Comparison of ENCODE assay signal across 17 mouse cellular contexts in genomic region chr10:128309654-128310053, GRCm38 (mm10). TPM values are rescaled to one million over a fixed set of nuclear protein-coding genes. Genes with fewer than 3 reads are reported as not detected.
DNase-seq lines count a peak whose midpoint lies in the region; ATAC-seq and TF ChIP-seq lines count a peak whose summit lies in the region.
"Had no signal": no experiment of that assay in that cellular context is flagged by ENCODE, and none has a peak within 500 bp of the region (broad histone marks: within the 10 kb centered on the region; RNA-seq: fewer than 3 reads in every experiment).

No protein-coding gene starts in this region.

- H3K4me1 ChIP-seq in heart, embryonic 16.5 days (ENCODE audit: control insufficient read depth, insufficient read depth, low read length), result peaks cover 17% of the 10 kb centered on the region
- H3K4me1 ChIP-seq in midbrain, embryonic 16.5 days (ENCODE audit: control insufficient read depth, insufficient read depth, low read length), result no peaks in the 10 kb centered on the region; the same call in 1 of the 2 replicates
- peaks cover 1% of the 10 kb centered on the region; the same call in 1 of the 2 replicates for H3K4me1 ChIP-seq in midbrain, postnatal 0 days (ENCODE audit: insufficient read depth, low read length)

- H3K9me3 ChIP-seq in heart, embryonic 16.5 days (replicated peaks; ENCODE audit: control insufficient read depth, low read length), result no peaks in the 10 kb centered on the region
- H3K9me3 ChIP-seq in midbrain, embryonic 16.5 days (replicated peaks; ENCODE audit: control insufficient read depth, low read length, poor library complexity, severe bottlenecking), result no peaks in the 10 kb centered on the region
- H3K9me3 ChIP-seq in midbrain, postnatal 0 days (ENCODE audit: low read length), result no peaks in the 10 kb centered on the region
- H3K9me3 ChIP-seq: midbrain, embryonic 15.5 days had no signal

- intact Hi-C loops in heart, postnatal 36 days (cut with DNase I), result no loop called here

- TF ChIP-seq CTCF in midbrain, postnatal 0 days (IDR thresholded peaks at IDR 0.05), result no peak

- H3K36me3 ChIP-seq in heart, embryonic 16.5 days (ENCODE audit: control insufficient read depth, insufficient read depth), result peaks cover 33% of the 10 kb centered on the region
- peaks cover 18% of the 10 kb centered on the region for H3K36me3 ChIP-seq in midbrain, embryonic 16.5 days (ENCODE audit: control insufficient read depth, insufficient read depth, low read length)
- H3K36me3 ChIP-seq in midbrain, postnatal 0 days (ENCODE audit: insufficient read depth, low read length), result peaks cover 27% of the 10 kb centered on the region

- ATAC-seq in heart, embryonic 16.5 days (replicated peaks; ENCODE audit: extremely low read depth, insufficient read depth, low FRiP score), result no peak
- ATAC-seq in midbrain, embryonic 16.5 days, result no peak
- ATAC-seq in midbrain, postnatal 0 days (ENCODE audit: low FRiP score), result no peak
- ATAC-seq in monocyte, adult 5-6 weeks (replicated peaks; ENCODE audit: insufficient number of reproducible peaks, low FRiP score, low TSS enrichment, poor library complexity, severe bottlenecking), result no peak
- ATAC-seq: forebrain, embryonic 16.5 days; midbrain, embryonic 15.5 days; Patski had no signal

- peak; percentile 38 for DNase-seq in adrenal gland, postnatal 14 days
- no peak for DNase-seq in adrenal gland, adult 8-10 months
- no peak for DNase-seq in heart, postnatal 36 days
- no peak for DNase-seq in midbrain, postnatal 0 days (ENCODE audit: low spot score)
- DNase-seq in gastrocnemius, adult 18-20 months (ENCODE audit: low spot score), result no peak
- DNase-seq: layer of hippocampus, adult 9-11 months; thymus, postnatal 14 days had no signal

- peak overlapping the region; percentile 90 for H3K27ac ChIP-seq in heart, embryonic 16.5 days (ENCODE audit: low read length)
- H3K27ac ChIP-seq in midbrain, embryonic 16.5 days (ENCODE audit: low read length), result 0 out of 2 replicates have a peak overlapping the region, but pooled peaks have one; percentile 10
- H3K27ac ChIP-seq in midbrain, postnatal 0 days (ENCODE audit: low read depth, low read length), result no peak overlapping the region
- H3K27ac ChIP-seq: macrophage; midbrain, embryonic 15.5 days had no signal

- no peak overlapping the region; the same call in 1 of the 2 replicates for H3K4me2 ChIP-seq in heart, embryonic 16.5 days (ENCODE audit: low read depth, low read length)
- H3K4me2 ChIP-seq in midbrain, embryonic 16.5 days (ENCODE audit: low read length), result no peak overlapping the region
- H3K4me2 ChIP-seq in midbrain, postnatal 0 days (ENCODE audit: low read depth, low read length, poor library complexity, severe bottlenecking), result no peak overlapping the region
- H3K4me2 ChIP-seq: midbrain, embryonic 15.5 days had no signal

- peak overlapping the region; percentile 42 for H3K9ac ChIP-seq in heart, embryonic 16.5 days (ENCODE audit: low read length)
- no peak overlapping the region for H3K9ac ChIP-seq in midbrain, embryonic 16.5 days (ENCODE audit: low read depth, low read length)
- H3K9ac ChIP-seq in midbrain, postnatal 0 days (replicated peaks; ENCODE audit: low read length, poor library complexity, severe bottlenecking), result no peak overlapping the region

- WGBS in heart, embryonic 16.5 days, result 90% methylated on average over 7 of the region's 7 CpGs
- WGBS in midbrain, embryonic 16.5 days, result 95% methylated on average over 7 of the region's 7 CpGs
- WGBS in midbrain, postnatal 0 days, result 94% methylated on average over 7 of the region's 7 CpGs

- H3K27me3 ChIP-seq in heart, embryonic 16.5 days (ENCODE audit: control insufficient read depth, insufficient read depth, low read length), result no peaks in the 10 kb centered on the region
- no peaks in the 10 kb centered on the region for H3K27me3 ChIP-seq in midbrain, embryonic 16.5 days (ENCODE audit: control insufficient read depth, insufficient read depth, low read depth, low read length)
- H3K27me3 ChIP-seq in midbrain, postnatal 0 days (ENCODE audit: insufficient read depth, low read length), result no peaks in the 10 kb centered on the region
- H3K27me3 ChIP-seq: midbrain, embryonic 15.5 days; Patski had no signal

- no peak overlapping the region for H3K4me3 ChIP-seq in heart, embryonic 16.5 days (ENCODE audit: low read length)
- no peak overlapping the region for H3K4me3 ChIP-seq in midbrain, embryonic 16.5 days (ENCODE audit: low read depth, low read length)
- no peak overlapping the region for H3K4me3 ChIP-seq in midbrain, postnatal 0 days (ENCODE audit: low read depth, low read length)
- H3K4me3 ChIP-seq: midbrain, embryonic 15.5 days had no signal

RNA-seq across cellular contexts. Expression of gene Pan2, which starts 6.5 kb away (rescaled TPM):
- total RNA-seq in adrenal gland, postnatal 14 days (2021), result 22.2 and 27.0 TPM in 2 replicates
- 10 to 100 TPM; 17.5 to 35.4 (median 24.2) TPM for total RNA-seq in adrenal gland, adult 8-10 months (2022)
- polyA plus RNA-seq in heart, embryonic 16.5 days (2015; fragmentation: Nextera tagmentation; extraction: Ambion mirVana), result 26.1 and 28.1 TPM in 2 replicates
- total RNA-seq in heart, postnatal 36 days (2021), result 1 to 10 TPM; 7.5 to 7.6 TPM
- 20.8 and 22.3 TPM in 2 replicates for polyA plus RNA-seq in midbrain, embryonic 16.5 days (2015; fragmentation: Nextera tagmentation; extraction: Ambion mirVana)
- total RNA-seq in midbrain, postnatal 0 days (2014; rRNA removed), result 18.3 and 19.0 TPM in 2 replicates
- polyA plus RNA-seq in midbrain, postnatal 0 days (2015; fragmentation: Nextera tagmentation; extraction: Ambion mirVana), result 12.5 and 13.4 TPM in 2 replicates
- total RNA-seq in gastrocnemius, adult 18-20 months (2021), result 1 to 10 TPM; 3.3 to 3.7 TPM
- total RNA-seq in monocyte, adult 5-6 weeks (2017), result 12.1 to 21.8 TPM (median 14.6 TPM) in 3 replicates

RNA-seq across cellular contexts. Expression of gene Il23a, which starts 11.1 kb away (rescaled TPM):
- 0.26 TPM in 1 of 2 replicates, not detected in the other for total RNA-seq in adrenal gland, postnatal 14 days (2021)
- under 1 TPM in 2 of 4 experiments, not detected in 2; 0.22 to 0.28 TPM for total RNA-seq in adrenal gland, adult 8-10 months (2022)
- polyA plus RNA-seq in heart, embryonic 16.5 days (2015; fragmentation: Nextera tagmentation; extraction: Ambion mirVana), result 4.3 and 6.0 TPM in 2 replicates
- not detected for total RNA-seq in heart, postnatal 36 days (2021)
- 0.14 and 0.15 TPM in 2 replicates for polyA plus RNA-seq in midbrain, embryonic 16.5 days (2015; fragmentation: Nextera tagmentation; extraction: Ambion mirVana)
- total RNA-seq in midbrain, postnatal 0 days (2014; rRNA removed), result not detected in 2 replicates
- 0.12 TPM in 1 of 2 replicates, not detected in the other for polyA plus RNA-seq in midbrain, postnatal 0 days (2015; fragmentation: Nextera tagmentation; extraction: Ambion mirVana)
- total RNA-seq in gastrocnemius, adult 18-20 months (2021), result not detected
- not detected in 3 replicates for total RNA-seq in monocyte, adult 5-6 weeks (2017)
- total RNA-seq: adrenal gland, adult 2 months; gastrocnemius, postnatal 10 days; neutrophil, adult 5-6 weeks had no signal
- polyA plus RNA-seq: adrenal gland, adult 2 months; midbrain, embryonic 15.5 days had no signal

RNA-seq across cellular contexts. Expression of gene Cnpy2, which starts 12.6 kb away (rescaled TPM):
- total RNA-seq in adrenal gland, postnatal 14 days (2021), result 150 and 152 TPM in 2 replicates
- total RNA-seq in adrenal gland, adult 8-10 months (2022), result 100 to 1,000 TPM; 172 to 202 (median 177) TPM
- 184 and 195 TPM in 2 replicates for polyA plus RNA-seq in heart, embryonic 16.5 days (2015; fragmentation: Nextera tagmentation; extraction: Ambion mirVana)
- total RNA-seq in heart, postnatal 36 days (2021), result 10 to 100 TPM; 65.4 to 67.3 TPM
- 185 and 191 TPM in 2 replicates for polyA plus RNA-seq in midbrain, embryonic 16.5 days (2015; fragmentation: Nextera tagmentation; extraction: Ambion mirVana)
- total RNA-seq in midbrain, postnatal 0 days (2014; rRNA removed), result 40.3 and 49.4 TPM in 2 replicates
- 164 and 176 TPM in 2 replicates for polyA plus RNA-seq in midbrain, postnatal 0 days (2015; fragmentation: Nextera tagmentation; extraction: Ambion mirVana)
- total RNA-seq in gastrocnemius, adult 18-20 months (2021), result 10 to 100 TPM; 46.4 to 48.3 TPM
- 31.0 to 45.3 TPM (median 42.6 TPM) in 3 replicates for total RNA-seq in monocyte, adult 5-6 weeks (2017)

RNA-seq across cellular contexts. Expression of gene Cs, which starts 27.9 kb away (rescaled TPM):
- total RNA-seq in adrenal gland, postnatal 14 days (2021), result 918 and 1,019 TPM in 2 replicates
- 100 to 1,000 TPM; 197 to 297 (median 255) TPM for total RNA-seq in adrenal gland, adult 8-10 months (2022)
- 567 and 572 TPM in 2 replicates for polyA plus RNA-seq in heart, embryonic 16.5 days (2015; fragmentation: Nextera tagmentation; extraction: Ambion mirVana)
- total RNA-seq in heart, postnatal 36 days (2021), result 1,000 to 10,000 TPM; 1,152 to 1,240 TPM
- 247 and 265 TPM in 2 replicates for polyA plus RNA-seq in midbrain, embryonic 16.5 days (2015; fragmentation: Nextera tagmentation; extraction: Ambion mirVana)
- 279 and 309 TPM in 2 replicates for total RNA-seq in midbrain, postnatal 0 days (2014; rRNA removed)
- 255 and 271 TPM in 2 replicates for polyA plus RNA-seq in midbrain, postnatal 0 days (2015; fragmentation: Nextera tagmentation; extraction: Ambion mirVana)
- 100 to 1,000 TPM; 561 to 590 TPM for total RNA-seq in gastrocnemius, adult 18-20 months (2021)
- 72.5 to 84.0 TPM (median 77.3 TPM) in 3 replicates for total RNA-seq in monocyte, adult 5-6 weeks (2017)

RNA-seq across cellular contexts. Expression of gene Stat2, which starts 39.3 kb away (rescaled TPM):
- total RNA-seq in adrenal gland, postnatal 14 days (2021), result 22.0 and 25.3 TPM in 2 replicates
- total RNA-seq in adrenal gland, adult 8-10 months (2022), result 10 to 100 TPM; 46.9 to 69.7 (median 57.7) TPM
- polyA plus RNA-seq in heart, embryonic 16.5 days (2015; fragmentation: Nextera tagmentation; extraction: Ambion mirVana), result 11.3 and 11.8 TPM in 2 replicates
- total RNA-seq in heart, postnatal 36 days (2021), result 10 to 100 TPM in 1 of 2 experiments, 1 to 10 TPM in 1; 8.4 to 15.4 TPM
- polyA plus RNA-seq in midbrain, embryonic 16.5 days (2015; fragmentation: Nextera tagmentation; extraction: Ambion mirVana), result 20.4 and 20.9 TPM in 2 replicates
- 8.7 and 9.8 TPM in 2 replicates for total RNA-seq in midbrain, postnatal 0 days (2014; rRNA removed)
- 10.5 and 12.9 TPM in 2 replicates for polyA plus RNA-seq in midbrain, postnatal 0 days (2015; fragmentation: Nextera tagmentation; extraction: Ambion mirVana)
- total RNA-seq in gastrocnemius, adult 18-20 months (2021), result 1 to 10 TPM; 2.7 to 5.2 TPM
- 17.5 to 30.8 TPM (median 30.3 TPM) in 3 replicates for total RNA-seq in monocyte, adult 5-6 weeks (2017)
